Mouse (Mus musculus) embryonic facial prominence, embryonic 14.5 days (tissue): ENCODE results near the gene Snrpa. TPM values are rescaled to one million over a fixed set of nuclear protein-coding genes. Genes with fewer than 3 reads are reported as not detected.

Experiments
- ATAC-seq: fragments of 200-750 bp; cut with Nextera tagmentation; 2 replicates; pipeline ENCODE4 v1.8.0; 2017; ENCODE audit warnings: low read depth, moderate number of reproducible peaks, moderate TSS enrichment
- DNase-seq: peaks from one replicate; pipeline ENCODE4 v3.0.0-alpha.2; 2015; ENCODE audit warnings: low spot score
- H3K27ac ChIP-seq: fragments of 300-500 bp; sonication (generic); replicated peaks from 2 replicates; pipeline ENCODE4 v1.5.1; 2014; ENCODE audit warnings: low read depth, mild to moderate bottlenecking, low read length, moderate library complexity
- H3K27me3 ChIP-seq: fragments of 300-500 bp; sonication (generic); replicated peaks from 2 replicates; pipeline ENCODE4 v1.6.1; 2014; ENCODE audit warnings: low read length; ENCODE audit not compliant: control insufficient read depth, insufficient read depth
- H3K36me3 ChIP-seq: fragments of 300-500 bp; sonication (generic); 2 replicates; pipeline ENCODE4 v1.6.1; 2014; ENCODE audit warnings: low read length, mixed read lengths; ENCODE audit not compliant: control insufficient read depth, insufficient read depth
- H3K4me1 ChIP-seq: fragments of 300-500 bp; sonication (generic); 2 replicates; pipeline ENCODE4 v1.6.1; 2014; ENCODE audit warnings: antibody characterized with exemption, low read length; ENCODE audit not compliant: control insufficient read depth, insufficient read depth
- H3K4me2 ChIP-seq: fragments of 300-500 bp; sonication (generic); 2 replicates; pipeline ENCODE4 v1.6.1; 2014; ENCODE audit warnings: low read depth, mild to moderate bottlenecking, low read length, moderate library complexity, mixed read lengths
- H3K4me3 ChIP-seq: fragments of 300-500 bp; sonication (generic); 2 replicates; pipeline ENCODE4 v1.5.1; 2014; ENCODE audit warnings: low read depth, mild to moderate bottlenecking, low read length
- H3K9ac ChIP-seq: fragments of 300-500 bp; sonication (generic); 2 replicates; pipeline ENCODE4 v1.6.1; 2014; ENCODE audit warnings: low read depth, mild to moderate bottlenecking, low read length, moderate library complexity, mixed read lengths
- H3K9me3 ChIP-seq: fragments of 300-500 bp; sonication (generic); 2 replicates; pipeline ENCODE4 v1.6.1; 2016; ENCODE audit warnings: low read length; ENCODE audit not compliant: control insufficient read depth
- WGBS: fragments of 180-500 bp; shearing (Covaris S2); extraction: QIAGEN DNeasy Blood & Tissue Kit; methylation state at CpG from one replicate; pipeline ENCODE4 v1.1.7; 2014; 5-methylcytosine and 5-hydroxymethylcytosine counted together
- polyA plus RNA-seq: library from polyadenylated mRNA; unstranded; fragments of >200 nt; fragmentation: Nextera tagmentation; extraction: Ambion mirVana; gene quantifications from 2 replicates; pipeline ENCODE4 v1.2.1, GENCODE M21; 2014

Gene Snrpa
- polyA plus RNA-seq, 1 experiment from 2014 or later, result 187 TPM

GRCm38 (mm10) chr7:27231693-27232331, 35.7 kb upstream of the Snrpa start:
- DNase-seq (no peak), ATAC-seq (no peak)
- Histone ChIP-seq H3K4me3 (no peak overlapping the region), H3K9me3 (no peaks in the 10 kb centered on the region), H3K27me3 (no peaks in the 10 kb centered on the region), H3K9ac (no peak overlapping the region), H3K4me2 (no peak overlapping the region), H3K36me3 (no peaks in the 10 kb centered on the region), H3K27ac (no peak overlapping the region), H3K4me1 (peaks cover 15% of the 10 kb centered on the region)
- 78% methylated on average over 7 of the region's 7 CpGs for WGBS

GRCm38 (mm10) chr7:27230781-27231180, 34.7 kb upstream of the Snrpa start:
- Histone ChIP-seq H3K9me3 (no peaks in the 10 kb centered on the region), H3K36me3 (no peaks in the 10 kb centered on the region), H3K9ac (no peak overlapping the region), H3K27me3 (no peaks in the 10 kb centered on the region), H3K4me1 (peaks cover 26% of the 10 kb centered on the region), H3K27ac (no peak overlapping the region), H3K4me2 (no peak overlapping the region), H3K4me3 (no peak overlapping the region)
- WGBS, result 73% methylated on average over 4 of the region's 4 CpGs
- ATAC-seq, result no peak
- DNase-seq, result no peak

GRCm38 (mm10) chr7:27228865-27229264, 32.8 kb upstream of the Snrpa start:
- Histone ChIP-seq H3K4me2 (peak overlapping the region; percentile 89), H3K36me3 (no peaks in the 10 kb centered on the region; the same call in 1 of the 2 replicates), H3K27ac (peak overlapping the region; percentile 92), H3K9me3 (no peaks in the 10 kb centered on the region), H3K9ac (peak overlapping the region; percentile 85), H3K27me3 (no peaks in the 10 kb centered on the region), H3K4me1 (peaks cover 39% of the 10 kb centered on the region), H3K4me3 (peak overlapping the region; percentile 88)
- WGBS, result 15% methylated on average over 6 of the region's 6 CpGs
- ATAC-seq, result no peak
- no peak for DNase-seq

GRCm38 (mm10) chr7:27228281-27228821, 32.3 kb upstream of the Snrpa start, which contains the start of gene Itpkc:
TSS of gene Itpkc (minus strand) at chr7:27228661.
- Histone ChIP-seq H3K9ac (peak within 1 kb of the TSS; percentile 85), H3K27me3 (no peaks in the 10 kb centered on the region), H3K4me1 (peaks cover 34% of the 10 kb centered on the region), H3K4me2 (peak within 1 kb of the TSS; percentile 89), H3K27ac (peak within 1 kb of the TSS; percentile 92), H3K9me3 (no peaks in the 10 kb centered on the region), H3K4me3 (peak within 1 kb of the TSS; percentile 88), H3K36me3 (no peaks in the 10 kb centered on the region; the same call in 1 of the 2 replicates)
- ATAC-seq (peak; percentile 81), DNase-seq (peak; percentile 98)
- under 1% methylated on average over 30 of the region's 49 CpGs for WGBS

GRCm38 (mm10) chr7:27227676-27228075, 31.6 kb upstream of the Snrpa start:
- Histone ChIP-seq H3K4me1 (peaks cover 33% of the 10 kb centered on the region), H3K9me3 (no peaks in the 10 kb centered on the region), H3K27ac (peak overlapping the region; percentile 92), H3K36me3 (no peaks in the 10 kb centered on the region; the same call in 1 of the 2 replicates), H3K4me3 (peak overlapping the region; percentile 88), H3K4me2 (peak overlapping the region; percentile 89), H3K9ac (peak overlapping the region; percentile 85), H3K27me3 (no peaks in the 10 kb centered on the region)
- ATAC-seq (no peak), DNase-seq (no peak)
- 5% methylated on average over 10 of the region's 10 CpGs for WGBS

GRCm38 (mm10) chr7:27227276-27227675, 31.2 kb upstream of the Snrpa start:
- Histone ChIP-seq H3K4me1 (peaks cover 33% of the 10 kb centered on the region), H3K9me3 (no peaks in the 10 kb centered on the region), H3K9ac (peak overlapping the region; percentile 85), H3K27me3 (no peaks in the 10 kb centered on the region), H3K27ac (no peak overlapping the region), H3K36me3 (peaks cover under 1% of the 10 kb centered on the region; the same call in 1 of the 2 replicates), H3K4me2 (peak overlapping the region; percentile 89), H3K4me3 (peak overlapping the region; percentile 88)
- ATAC-seq (no peak), DNase-seq (no peak)
- 32% methylated on average over 9 of the region's 9 CpGs for WGBS

GRCm38 (mm10) chr7:27224877-27225575, 29.0 kb upstream of the Snrpa start:
- H3K27ac ChIP-seq, result no peak overlapping the region
- peak overlapping the region; percentile 85; the same call in 1 of the 2 replicates for H3K9ac ChIP-seq
- ATAC-seq (peak; percentile 23; the same call in 1 of the 2 replicates), DNase-seq (peak; percentile 66)
- H3K4me2 ChIP-seq, result peak overlapping the region; percentile 89
- peaks cover 19% of the 10 kb centered on the region for H3K36me3 ChIP-seq
- WGBS, result 56% methylated on average over 11 of the region's 11 CpGs
- H3K4me3 ChIP-seq, result peak overlapping the region; percentile 88
- H3K27me3 ChIP-seq, result no peaks in the 10 kb centered on the region
- H3K4me1 ChIP-seq, result peaks cover 33% of the 10 kb centered on the region
- no peaks in the 10 kb centered on the region for H3K9me3 ChIP-seq

- H3K4me1 ChIP-seq, result peaks cover 29% of the 10 kb centered on the region
Measured at GRCm38 (mm10) chr7:27222538-27222937, 26.5 kb upstream of the Snrpa start.

More at GRCm38 (mm10) chr7:27222538-27222937, 26.5 kb upstream of the Snrpa start:
- 61% methylated on average over 1 of the region's 1 CpGs for WGBS
- Histone ChIP-seq H3K27me3 (no peaks in the 10 kb centered on the region), H3K4me2 (no peak overlapping the region), H3K36me3 (peaks cover 42% of the 10 kb centered on the region), H3K9ac (no peak overlapping the region), H3K9me3 (no peaks in the 10 kb centered on the region), H3K4me3 (no peak overlapping the region), H3K27ac (no peak overlapping the region)
- no peak for ATAC-seq
- DNase-seq, result no peak
